Mouse (Mus musculus) adrenal gland, adult 18-20 months (tissue): ENCODE measurements around the gene Capns1. TPM values are rescaled to one million over a fixed set of nuclear protein-coding genes. Genes with fewer than 3 reads are reported as not detected.
"Not testable (repeated sequence)": the region's sequence is repeated elsewhere in the genome, so short reads cannot be mapped to it uniquely, and the experiment has no call there.

Source experiments
- DNase-seq, 2 experiments: peaks; one replicate each; pipeline ENCODE4 v3.0.0; 2021 to 2022; ENCODE audit warnings: low spot score in 2 of 2
- long read RNA-seq, 2 experiments: library from polyadenylated mRNA; stranded (forward); transcript quantifications; one replicate each; pipeline ENCODE4 v2.0.0; 2021
- total RNA-seq, 2 experiments: library from RNA; stranded (reverse); gene quantifications; 1 replicate in 1 of 2; 2 replicates in 1 of 2; pipeline ENCODE4 v1.2.3; 2021

The Capns1 gene
- total RNA-seq = 100 to 1,000 TPM; 575 to 621 TPM
- long read RNA-seq, experiment 1, transcript Capns1-203 (11 exons, 1,429 nt) = major isoform, 118 of 141 reads
- long read RNA-seq, experiment 1, partial matches to known transcripts = 17 of 141 reads
- long read RNA-seq, experiment 1, other reads (novel, unspliced or antisense) = 2 of 141 reads
- long read RNA-seq, experiment 2, transcript Capns1-203 (11 exons, 1,429 nt) = major isoform, 210 of 270 reads
- long read RNA-seq, experiment 2, partial matches to known transcripts = 31 of 270 reads
- long read RNA-seq, experiment 2, other reads (novel, unspliced or antisense) = 22 of 270 reads

GRCm38 (mm10) chr7:30198481-30198971 lies at the start of gene Capns1:
Gene Capns1 (minus strand): TSS chr7:30198811.
- DNase-seq = peak in 1 of 2 experiments; percentile 59

- DNase-seq = not testable (repeated sequence)
Observed at GRCm38 (mm10) chr7:30237374-30237773, 38.8 kb upstream of the Capns1 start.

GRCm38 (mm10) chr7:30235625-30236024 lies 37.0 kb upstream of the Capns1 start, which contains the start of gene Ovol3:
Gene Ovol3 (minus strand): TSS chr7:30235725.
- DNase-seq = no peak

DNA sequence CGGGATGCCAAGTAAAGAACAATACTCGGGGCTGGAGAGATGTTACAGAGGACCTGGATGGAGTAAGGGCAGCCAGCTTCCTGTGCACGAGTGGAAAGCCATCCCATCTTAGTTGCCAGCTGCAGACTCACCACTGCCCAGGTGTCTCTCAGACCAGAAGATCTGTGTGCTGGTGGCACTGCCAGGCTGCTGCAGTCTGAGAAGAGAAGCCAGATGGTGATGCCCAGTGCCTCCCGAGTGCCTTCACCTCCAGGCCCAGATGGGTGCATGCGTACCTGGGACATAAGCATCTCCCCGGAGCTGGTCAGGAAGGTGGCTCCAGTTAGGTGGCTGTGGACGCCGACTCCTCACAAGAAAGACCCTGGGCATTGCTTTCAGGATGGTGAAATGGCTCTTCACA lies 36.5 kb upstream of the Capns1 start:
- DNase-seq = no peak

DNA sequence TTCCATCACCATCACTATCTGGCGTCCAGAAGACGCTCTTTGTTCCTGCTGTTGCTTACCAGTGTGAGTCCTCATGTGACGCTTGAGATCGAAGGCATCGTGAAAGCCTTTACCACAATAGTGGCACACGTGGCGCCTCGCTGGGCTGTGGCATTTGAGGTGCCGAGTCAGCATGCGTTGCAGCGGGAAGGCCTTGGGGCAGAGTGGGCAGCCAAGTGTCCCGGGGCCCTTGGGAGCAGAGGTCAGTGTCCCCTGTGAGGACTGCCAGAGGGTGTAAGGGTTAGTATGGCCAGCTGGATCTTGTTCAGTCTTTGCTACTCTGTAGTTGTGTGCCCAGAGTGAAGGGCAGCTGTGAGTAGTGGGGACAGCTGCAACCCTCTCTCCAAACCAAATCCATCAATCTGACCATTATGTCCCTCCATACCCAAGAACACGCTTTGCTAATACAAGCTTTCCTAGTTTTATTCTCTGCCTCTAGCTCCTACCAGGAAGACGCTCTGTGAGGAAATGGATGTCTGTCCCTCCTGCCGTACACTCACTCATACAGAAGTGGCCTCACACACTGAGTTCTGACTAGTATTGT lies 35.8 kb upstream of the Capns1 start:
- DNase-seq = no peak

DNA sequence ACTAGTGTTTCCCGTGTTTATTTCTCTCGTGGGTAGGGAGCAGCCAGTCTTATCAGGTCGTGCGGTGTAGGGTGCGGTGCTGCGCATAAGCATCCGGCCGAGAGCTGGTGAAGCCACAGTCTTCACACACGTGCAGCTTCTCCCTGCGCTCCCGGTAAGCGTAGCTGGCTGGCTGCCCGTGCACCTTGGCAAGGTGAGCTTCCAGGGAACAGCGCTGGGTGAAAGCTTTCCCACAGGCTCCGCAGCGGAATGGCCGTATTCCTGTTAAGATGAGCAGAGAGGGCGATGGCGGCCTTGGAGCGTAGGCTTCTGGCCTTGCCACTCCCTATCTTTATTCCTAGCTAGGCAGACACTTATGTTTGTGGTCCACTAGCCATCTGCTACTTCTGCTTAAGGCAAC lies 34.8 kb upstream of the Capns1 start:
- DNase-seq = no peak

- DNase-seq = peak; percentile 18 to 52
Observed at GRCm38 (mm10) chr7:30232631-30233148, 34.1 kb upstream of the Capns1 start.

DNA sequence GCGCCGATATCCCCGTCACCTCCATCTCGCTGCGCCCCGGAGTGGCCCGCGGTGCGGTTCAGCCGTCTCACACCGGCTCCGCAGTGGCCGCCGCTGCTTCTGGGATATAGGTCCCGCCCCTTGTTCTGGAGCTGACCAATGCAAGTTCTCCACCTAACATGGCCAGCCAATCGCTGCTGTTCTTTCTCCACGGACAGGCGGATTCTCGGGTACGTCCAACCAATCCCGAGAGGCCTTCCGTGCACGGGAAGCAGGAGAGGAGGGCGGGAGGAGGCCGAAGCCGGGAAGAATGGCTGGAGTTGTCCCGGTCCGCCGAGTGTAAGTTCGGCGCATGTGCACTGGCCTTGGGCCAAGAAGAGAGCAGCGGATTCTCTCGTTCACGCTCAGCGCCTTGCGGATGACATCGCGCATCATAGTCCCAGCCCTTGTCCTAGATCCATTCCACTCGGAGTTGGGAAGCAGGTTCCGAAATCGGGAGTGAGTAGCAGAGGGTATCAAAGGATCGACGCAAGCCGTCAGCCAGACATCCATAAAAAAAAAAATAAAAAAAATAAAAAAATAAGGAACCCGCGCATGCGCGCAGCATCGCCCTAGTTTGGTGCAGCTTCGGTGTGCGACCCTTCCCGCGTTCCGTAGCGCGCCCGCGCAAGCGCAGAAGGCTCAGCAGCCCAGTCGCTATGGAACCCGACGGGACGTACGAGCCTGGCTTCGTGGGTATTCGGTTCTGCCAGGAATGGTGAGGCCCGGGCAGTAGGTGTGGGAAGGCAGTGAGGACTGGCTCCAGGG lies 33.3 kb upstream of the Capns1 start, which contains the start of the genes Polr2i and Tbcb:
TSS of gene Polr2i (plus strand) at position 280 of the 786 bp plus-strand sequence.
TSS of gene Tbcb (minus strand) at position 604 of the 786 bp plus-strand sequence.
- peak; percentile 97 to 98 for DNase-seq

GRCm38 (mm10) chr7:30231328-30231668 lies 32.7 kb upstream of the Capns1 start:
- DNase-seq = no peak

GRCm38 (mm10) chr7:30224206-30224605 lies 25.6 kb upstream of the Capns1 start:
- no peak for DNase-seq

GRCm38 (mm10) chr7:30222205-30222604 lies 23.6 kb upstream of the Capns1 start:
- DNase-seq = no peak

- no peak for DNase-seq
Observed at GRCm38 (mm10) chr7:30221433-30221832, 22.8 kb upstream of the Capns1 start.

DNA sequence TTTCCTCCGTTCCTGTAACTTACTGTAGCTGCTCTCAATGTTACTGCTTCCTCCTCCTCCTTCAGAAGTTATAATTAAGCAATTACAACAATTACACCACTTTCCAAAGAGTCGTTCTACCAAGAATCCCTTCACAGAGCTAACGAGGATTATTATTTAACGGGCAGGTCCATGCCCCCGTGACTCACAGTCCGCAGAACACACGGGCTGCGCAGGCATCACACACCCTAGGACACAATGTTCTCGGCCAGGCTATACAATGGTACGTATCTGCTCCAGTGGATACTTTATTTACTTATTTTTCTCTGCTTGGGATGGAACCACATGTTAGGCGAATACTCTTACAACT lies 21.4 kb upstream of the Capns1 start:
- DNase-seq = no peak

DNA sequence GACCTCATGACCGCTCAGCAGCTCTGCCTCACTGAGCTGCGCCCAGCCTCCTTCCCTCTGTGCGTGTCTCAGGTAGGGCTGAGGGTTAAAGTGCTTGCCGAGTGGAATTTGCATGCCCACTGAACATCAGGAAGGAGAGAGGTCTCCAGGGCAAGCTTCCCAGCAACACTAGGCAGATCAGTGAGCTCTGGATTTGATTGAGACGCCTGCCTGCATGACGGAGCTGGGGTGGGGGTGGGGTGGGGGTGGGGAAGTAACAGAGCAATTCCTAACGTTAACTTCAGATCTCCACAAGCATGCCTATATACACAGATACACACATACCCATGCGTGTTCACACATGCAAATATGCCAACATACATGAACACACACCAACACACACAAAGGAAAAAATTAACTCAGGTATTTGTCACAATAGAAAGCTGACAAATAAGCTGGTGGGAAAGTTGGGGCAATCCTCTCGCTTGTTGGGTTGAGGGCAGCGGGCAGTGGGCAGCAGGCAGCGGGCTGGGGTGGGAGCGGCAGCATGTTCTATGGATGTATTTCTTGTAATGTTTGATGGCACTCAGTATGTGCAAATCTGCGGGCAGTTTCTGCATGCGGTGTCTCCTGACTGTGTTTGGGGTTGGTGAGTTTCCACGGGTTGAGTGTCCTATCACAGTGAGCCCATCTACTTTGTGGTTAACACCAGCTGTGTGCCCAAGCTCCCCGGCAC lies 20.8 kb upstream of the Capns1 start:
- no peak for DNase-seq

- DNase-seq = no peak
Observed at GRCm38 (mm10) chr7:30217277-30217676, 18.7 kb upstream of the Capns1 start.

DNA sequence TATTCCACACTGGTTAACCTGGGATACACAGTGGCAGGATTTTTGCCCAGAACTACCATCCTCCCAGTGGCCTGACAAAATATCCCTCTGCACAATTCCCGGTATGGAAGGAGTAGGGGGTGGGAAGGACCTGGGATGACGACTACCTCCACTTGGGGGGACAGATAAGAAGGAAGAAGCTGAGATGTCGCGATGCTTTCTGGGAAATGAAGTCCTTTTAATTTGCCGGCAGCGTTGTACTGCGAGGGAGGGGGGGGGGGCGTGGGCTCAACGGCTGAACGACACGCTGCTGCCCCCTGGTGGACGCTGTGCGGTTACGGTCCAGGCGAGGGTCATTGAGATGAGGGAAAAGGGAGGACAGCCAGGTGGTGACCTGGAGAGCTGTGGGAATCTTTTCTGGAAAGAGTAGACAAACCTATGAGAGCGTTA lies 18.1 kb upstream of the Capns1 start:
- DNase-seq = peak; percentile 75 to 79

GRCm38 (mm10) chr7:30215875-30216274 lies 17.3 kb upstream of the Capns1 start:
- DNase-seq = no peak

- DNase-seq = no peak
Observed at GRCm38 (mm10) chr7:30213881-30214280, 15.3 kb upstream of the Capns1 start.

DNA sequence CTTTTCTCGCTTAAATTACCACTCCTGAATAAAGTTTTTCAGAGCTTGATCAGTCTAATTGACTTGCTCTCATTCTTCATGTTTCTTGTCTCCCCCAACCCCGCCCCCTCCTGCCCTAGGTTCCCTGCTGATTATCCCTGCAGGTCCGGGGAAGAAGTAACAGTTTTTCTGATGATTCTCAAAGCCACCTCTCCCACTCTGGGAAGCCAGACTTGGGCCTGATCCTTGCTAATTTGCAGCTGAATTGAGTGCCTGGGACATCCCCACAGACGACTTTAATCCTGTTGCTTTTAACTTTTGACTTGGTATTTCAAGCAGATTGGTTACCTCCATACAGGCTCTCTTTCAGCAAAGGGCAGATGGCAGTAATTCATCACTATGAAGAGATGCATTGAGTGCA lies 12.4 kb upstream of the Capns1 start:
- DNase-seq = no peak

GRCm38 (mm10) chr7:30206364-30206763 lies 7.8 kb upstream of the Capns1 start:
- DNase-seq = not testable (repeated sequence)

GRCm38 (mm10) chr7:30205383-30205782 lies 6.8 kb upstream of the Capns1 start:
- peak; percentile 64 to 67 for DNase-seq
